Mouse (Mus musculus) stomach, embryonic 14.5 days (tissue): ENCODE measurements at regions not wholly inside any gene's neighbourhood (a gene's known extent, or its start where the extent isn't known, plus 50 kb on each side); places are given as distances from the start of the nearest gene placed in this dataset.

Source experiments
- ATAC-seq: fragments of 200-750 bp; cut with Nextera tagmentation; 2 replicates; pipeline ENCODE4 v1.8.0; 2017; ENCODE audit warnings: low read depth, moderate TSS enrichment; ENCODE audit not compliant: insufficient number of reproducible peaks, insufficient read depth, low FRiP score
- H3K27ac ChIP-seq: fragments of 300-500 bp; sonication (generic); 2 replicates; pipeline ENCODE4 v1.5.1; 2014; ENCODE audit warnings: mild to moderate bottlenecking, low read length, moderate library complexity, mixed read lengths
- H3K27me3 ChIP-seq: fragments of 300-500 bp; sonication (generic); 2 replicates; pipeline ENCODE4 v1.6.1; 2014; ENCODE audit warnings: low read length, control low read depth, mixed read lengths; ENCODE audit not compliant: control insufficient read depth, insufficient read depth
- H3K36me3 ChIP-seq: fragments of 300-500 bp; sonication (generic); 2 replicates; pipeline ENCODE4 v1.6.1; 2014; ENCODE audit warnings: mild to moderate bottlenecking, control low read depth, low read length, moderate library complexity, mixed read lengths; ENCODE audit not compliant: control insufficient read depth, insufficient read depth
- H3K4me1 ChIP-seq: fragments of 300-500 bp; sonication (generic); 2 replicates; pipeline ENCODE4 v1.6.1; 2014; ENCODE audit warnings: low read length, control low read depth, mixed read lengths; ENCODE audit not compliant: control insufficient read depth, insufficient read depth
- H3K4me2 ChIP-seq: fragments of 300-500 bp; sonication (generic); replicated peaks from 2 replicates; pipeline ENCODE4 v1.6.1; 2014; ENCODE audit warnings: low read depth, low read length, control low read depth
- H3K4me3 ChIP-seq: fragments of 300-500 bp; sonication (generic); 2 replicates; pipeline ENCODE4 v1.5.1; 2014; ENCODE audit warnings: low read depth, low read length, control low read depth
- H3K9ac ChIP-seq: fragments of 300-500 bp; sonication (generic); replicated peaks from 2 replicates; pipeline ENCODE4 v1.6.1; 2014; ENCODE audit warnings: low read depth, mild to moderate bottlenecking, control low read depth, low read length, moderate library complexity, mixed read lengths
- H3K9me3 ChIP-seq: fragments of 300-500 bp; sonication (generic); 2 replicates; pipeline ENCODE4 v1.6.1; 2016; ENCODE audit warnings: low read depth, low read length, control low read depth; ENCODE audit not compliant: control insufficient read depth
- WGBS: fragments of 180-500 bp; shearing (Covaris S2); extraction: QIAGEN DNeasy Blood & Tissue Kit; methylation state at CpG from one replicate; pipeline ENCODE4 v1.1.7; 2014; 5-methylcytosine and 5-hydroxymethylcytosine counted together

- H3K4me3 ChIP-seq = no peak overlapping the region
- H3K9me3 ChIP-seq = no peaks in the 10 kb centered on the region
- 96% methylated on average over 3 of the region's 3 CpGs for WGBS
- no peak overlapping the region for H3K4me2 ChIP-seq
- H3K27ac ChIP-seq = no peak overlapping the region
- H3K36me3 ChIP-seq = no peaks in the 10 kb centered on the region
- ATAC-seq = no peak
- H3K4me1 ChIP-seq = no peaks in the 10 kb centered on the region
- no peak overlapping the region for H3K9ac ChIP-seq
- no peaks in the 10 kb centered on the region for H3K27me3 ChIP-seq
Measured at GRCm38 (mm10) chr4:105555941-105556340, 233.7 kb upstream of the Gm12728 start.

- Histone ChIP-seq H3K4me1 (no peaks in the 10 kb centered on the region), H3K4me3 (no peak overlapping the region), H3K4me2 (no peak overlapping the region), H3K9me3 (no peaks in the 10 kb centered on the region), H3K9ac (no peak overlapping the region), H3K27ac (no peak overlapping the region), H3K36me3 (no peaks in the 10 kb centered on the region), H3K27me3 (no peaks in the 10 kb centered on the region)
- ATAC-seq = no peak
- WGBS = 88% methylated on average over 2 of the region's 2 CpGs
Measured at GRCm38 (mm10) chr4:105557396-105557795, 232.3 kb upstream of the Gm12728 start.

GRCm38 (mm10) chr4:105560055-105560454 lies 229.6 kb upstream of the Gm12728 start:
- ATAC-seq = no peak
- no peaks in the 10 kb centered on the region for H3K27me3 ChIP-seq
- H3K9ac ChIP-seq = no peak overlapping the region
- H3K4me2 ChIP-seq = no peak overlapping the region
- WGBS = 45% methylated on average over 3 of the region's 3 CpGs
- H3K36me3 ChIP-seq = no peaks in the 10 kb centered on the region
- no peak overlapping the region for H3K4me3 ChIP-seq
- H3K9me3 ChIP-seq = no peaks in the 10 kb centered on the region
- no peaks in the 10 kb centered on the region for H3K4me1 ChIP-seq
- H3K27ac ChIP-seq = no peak overlapping the region

GRCm38 (mm10) chr4:105560781-105561180 lies 228.9 kb upstream of the Gm12728 start:
- H3K9me3 ChIP-seq = no peaks in the 10 kb centered on the region
- WGBS = 72% methylated on average over 3 of the region's 3 CpGs
- no peak overlapping the region for H3K27ac ChIP-seq
- ATAC-seq = no peak
- no peaks in the 10 kb centered on the region for H3K36me3 ChIP-seq
- no peaks in the 10 kb centered on the region for H3K4me1 ChIP-seq
- H3K4me2 ChIP-seq = no peak overlapping the region
- H3K27me3 ChIP-seq = no peaks in the 10 kb centered on the region
- H3K9ac ChIP-seq = no peak overlapping the region
- no peak overlapping the region for H3K4me3 ChIP-seq

- H3K27me3 ChIP-seq = no peaks in the 10 kb centered on the region
- 79% methylated on average over 3 of the region's 3 CpGs for WGBS
- H3K9me3 ChIP-seq = no peaks in the 10 kb centered on the region
- ATAC-seq = no peak
- H3K4me3 ChIP-seq = no peak overlapping the region
- no peak overlapping the region for H3K27ac ChIP-seq
- H3K4me1 ChIP-seq = no peaks in the 10 kb centered on the region
- no peaks in the 10 kb centered on the region for H3K36me3 ChIP-seq
- no peak overlapping the region for H3K4me2 ChIP-seq
- no peak overlapping the region for H3K9ac ChIP-seq
Measured at GRCm38 (mm10) chr4:105561611-105562010, 228.1 kb upstream of the Gm12728 start.

GRCm38 (mm10) chr4:105565796-105566195 lies 223.9 kb upstream of the Gm12728 start:
- no peak overlapping the region for H3K4me2 ChIP-seq
- H3K9ac ChIP-seq = no peak overlapping the region
- no peaks in the 10 kb centered on the region for H3K9me3 ChIP-seq
- H3K4me1 ChIP-seq = no peaks in the 10 kb centered on the region
- no peaks in the 10 kb centered on the region for H3K36me3 ChIP-seq
- H3K27me3 ChIP-seq = no peaks in the 10 kb centered on the region
- no peak for ATAC-seq
- no peak overlapping the region for H3K4me3 ChIP-seq
- WGBS = 85% methylated on average over 7 of the region's 7 CpGs
- no peak overlapping the region for H3K27ac ChIP-seq

GRCm38 (mm10) chr4:105566513-105567457 lies 222.9 kb upstream of the Gm12728 start:
- ATAC-seq = no peak

GRCm38 (mm10) chr4:105569671-105570070 lies 220.0 kb upstream of the Gm12728 start:
- Histone ChIP-seq H3K9me3 (no peaks in the 10 kb centered on the region), H3K4me3 (no peak overlapping the region), H3K27me3 (no peaks in the 10 kb centered on the region), H3K36me3 (no peaks in the 10 kb centered on the region), H3K9ac (no peak overlapping the region), H3K4me1 (no peaks in the 10 kb centered on the region), H3K27ac (no peak overlapping the region), H3K4me2 (no peak overlapping the region)
- 78% methylated on average over 1 of the region's 1 CpGs for WGBS
- no peak for ATAC-seq

More at GRCm38 (mm10) chr4:105566513-105567457, 222.9 kb upstream of the Gm12728 start:
- Histone ChIP-seq H3K27me3 (no peaks in the 10 kb centered on the region), H3K4me1 (no peaks in the 10 kb centered on the region), H3K4me3 (no peak overlapping the region), H3K9me3 (no peaks in the 10 kb centered on the region), H3K36me3 (no peaks in the 10 kb centered on the region), H3K9ac (no peak overlapping the region), H3K4me2 (no peak overlapping the region), H3K27ac (no peak overlapping the region)
- WGBS = 34% methylated on average over 8 of the region's 8 CpGs
